Mouse (Mus musculus) kidney, adult 18-20 months (tissue): Measurements from ENCODE around the gene Lhfpl2.

Experiments used
- DNase-seq: peaks from one replicate; pipeline ENCODE4 v3.0.0; 2021

The Lhfpl2 gene

GRCm38 (mm10) chr13:94177148-94177547 lies 119.6 kb downstream of the Lhfpl2 start:
- no peak for DNase-seq

GRCm38 (mm10) chr13:94178401-94179040 lies 120.9 kb downstream of the Lhfpl2 start:
- no peak for DNase-seq

- no peak for DNase-seq
These were observed 123.2 kb downstream of the Lhfpl2 start for GRCm38 (mm10) chr13:94180477-94181420.

- peak; percentile 18 for DNase-seq
These were observed 124.4 kb downstream of the Lhfpl2 start for GRCm38 (mm10) chr13:94182026-94182425.

GRCm38 (mm10) chr13:94183372-94184021 lies 125.9 kb downstream of the Lhfpl2 start:
- no peak for DNase-seq

- DNase-seq, result no peak
These were observed 127.3 kb downstream of the Lhfpl2 start for GRCm38 (mm10) chr13:94184726-94185456.

- no peak for DNase-seq
These were observed 128.0 kb downstream of the Lhfpl2 start for GRCm38 (mm10) chr13:94185631-94186030.

GRCm38 (mm10) chr13:94188200-94189086 lies 130.8 kb downstream of the Lhfpl2 start:
- DNase-seq, result no peak

- no peak for DNase-seq
These were observed 132.8 kb downstream of the Lhfpl2 start for GRCm38 (mm10) chr13:94190386-94190785.

GRCm38 (mm10) chr13:94193227-94193626 lies 135.6 kb downstream of the Lhfpl2 start:
- no peak for DNase-seq

GRCm38 (mm10) chr13:94198616-94199015 lies 141.0 kb downstream of the Lhfpl2 start:
- no peak for DNase-seq

GRCm38 (mm10) chr13:94199829-94200228 lies 142.2 kb downstream of the Lhfpl2 start:
- no peak for DNase-seq

- peak; percentile 23 for DNase-seq
These were observed 147.6 kb downstream of the Lhfpl2 start for GRCm38 (mm10) chr13:94205234-94205633.

- DNase-seq, result no peak
These were observed 150.4 kb downstream of the Lhfpl2 start for GRCm38 (mm10) chr13:94207973-94208372.

GRCm38 (mm10) chr13:94208892-94209291 lies 151.3 kb downstream of the Lhfpl2 start:
- DNase-seq, result no peak

- no peak for DNase-seq
These were observed 153.9 kb downstream of the Lhfpl2 start for GRCm38 (mm10) chr13:94211236-94212119.

GRCm38 (mm10) chr13:94212179-94212578 lies 154.6 kb downstream of the Lhfpl2 start:
- no peak for DNase-seq

- DNase-seq, result no peak
These were observed 155.1 kb downstream of the Lhfpl2 start for GRCm38 (mm10) chr13:94212716-94213115.

GRCm38 (mm10) chr13:94223609-94224008 lies 166.0 kb downstream of the Lhfpl2 start:
- no peak for DNase-seq
